Mouse (Mus musculus) kidney, adult 18-20 months (tissue): ENCODE measurements around the gene Agbl4.
A peak's percentile ranks its signal among the peaks of the same experiment; 100 is the strongest.

Source experiments
- DNase-seq: peaks from one replicate; pipeline ENCODE4 v3.0.0; 2021

Agbl4 gene

DNA sequence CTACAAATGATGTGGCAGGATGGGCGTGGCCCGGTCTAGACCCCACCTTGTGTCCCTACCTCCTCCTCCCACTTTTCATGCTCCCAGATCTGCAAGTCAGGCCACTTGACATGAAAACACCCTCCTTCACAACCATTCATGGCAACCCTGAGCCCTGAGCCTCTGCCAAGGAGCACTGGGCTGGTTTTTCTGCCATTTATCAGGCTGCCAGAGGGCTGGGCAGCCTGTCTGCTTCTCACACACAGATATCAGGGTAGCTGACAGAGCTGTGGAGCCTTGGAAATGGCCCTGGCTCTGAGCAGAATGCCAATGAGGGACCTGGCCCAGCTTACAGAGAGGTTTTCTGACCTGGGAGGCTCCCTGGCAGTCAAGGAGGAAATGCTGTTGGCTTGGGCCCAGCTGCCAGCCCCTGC is 1199.8 kb downstream of the Agbl4 start:
- no peak for DNase-seq

DNA sequence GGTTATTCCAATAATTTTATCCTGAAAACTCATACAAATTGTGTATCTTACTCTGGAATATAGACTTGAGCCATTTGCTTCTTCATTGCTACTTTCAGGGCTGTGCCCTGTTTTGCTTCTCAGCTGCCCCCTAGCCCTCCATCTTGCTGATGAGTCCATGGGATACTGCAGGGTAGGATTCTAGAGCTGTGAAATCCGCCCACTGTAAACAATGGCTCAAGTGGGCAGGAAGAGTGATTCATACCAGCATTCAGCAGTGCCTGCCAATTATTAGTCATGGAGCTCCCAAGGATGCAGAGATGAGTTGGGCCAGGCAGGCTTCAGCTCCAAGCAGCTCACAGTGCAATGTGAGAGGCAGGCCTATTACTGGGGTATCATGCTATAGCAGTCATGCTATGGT is 1200.5 kb downstream of the Agbl4 start:
- DNase-seq = no peak

DNA sequence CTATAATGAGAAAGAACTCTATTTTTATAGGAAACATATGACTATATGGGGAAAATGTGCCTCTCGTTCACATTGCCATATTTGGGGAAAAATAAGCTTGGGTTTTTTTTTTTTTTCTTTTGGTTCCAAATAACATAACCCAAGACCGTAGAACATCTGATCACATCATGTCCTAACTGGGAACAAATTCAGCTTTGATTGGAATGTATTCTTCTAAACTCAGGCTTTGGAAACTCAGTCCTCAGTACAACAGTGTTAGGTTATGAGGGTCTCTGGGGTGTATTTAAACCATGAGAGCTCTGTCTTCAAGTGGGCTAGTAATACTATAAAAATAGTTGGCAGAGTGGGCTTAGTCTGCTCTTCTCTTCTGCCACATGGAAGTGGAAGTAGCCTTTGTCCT is 1205.7 kb downstream of the Agbl4 start:
- DNase-seq = no peak

DNA sequence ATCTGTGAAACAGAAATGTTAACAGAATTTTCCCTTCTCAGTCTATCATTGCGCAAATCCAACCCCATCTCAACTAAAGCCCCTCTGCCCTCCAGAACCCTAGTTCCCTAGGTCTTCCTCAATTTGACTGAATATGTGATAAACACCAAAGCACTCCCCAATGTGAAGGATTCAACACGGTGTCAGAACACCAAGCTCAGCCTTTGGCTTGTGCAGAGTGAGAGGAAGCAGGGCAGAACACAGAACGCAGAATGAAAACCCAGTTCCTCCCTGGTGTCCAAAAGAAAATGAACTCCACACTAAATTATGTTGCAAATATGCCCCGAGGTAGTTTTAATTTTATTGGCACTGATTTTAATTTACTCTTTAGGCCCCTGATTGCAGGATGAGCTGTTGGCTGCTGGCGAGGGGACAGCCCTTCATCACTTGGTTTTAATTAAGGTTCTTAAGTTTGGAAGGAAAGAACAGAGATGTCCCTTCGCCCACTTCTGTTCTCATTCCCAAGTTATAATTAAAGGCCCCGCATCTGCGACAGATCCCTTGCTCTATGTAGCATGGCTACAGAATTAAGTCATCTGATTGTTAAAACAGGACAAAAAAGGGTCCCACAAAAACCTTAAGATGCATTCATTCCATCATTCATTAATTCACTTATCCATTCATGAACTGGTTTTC is 1210.5 kb downstream of the Agbl4 start:
- no peak for DNase-seq

DNA sequence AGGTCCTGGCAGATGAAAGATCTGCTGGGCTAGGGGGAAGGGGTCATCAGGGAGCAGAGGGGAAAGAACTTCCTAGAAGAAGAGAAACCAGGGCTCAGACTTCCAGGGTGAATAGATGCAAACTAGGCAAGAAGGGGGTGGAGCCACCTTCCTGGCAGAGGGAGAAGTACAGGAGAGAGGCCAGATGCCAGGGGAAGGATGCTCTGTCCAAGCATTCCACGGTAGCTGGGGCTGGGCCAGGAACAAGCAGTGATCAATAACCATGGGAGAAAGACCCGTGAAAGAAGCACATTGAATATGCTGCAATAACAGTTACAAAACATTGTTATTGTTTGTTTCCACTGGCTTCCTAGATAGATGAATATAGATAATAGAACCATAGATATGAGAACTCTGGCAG is 1224.4 kb downstream of the Agbl4 start:
- no peak for DNase-seq

DNA sequence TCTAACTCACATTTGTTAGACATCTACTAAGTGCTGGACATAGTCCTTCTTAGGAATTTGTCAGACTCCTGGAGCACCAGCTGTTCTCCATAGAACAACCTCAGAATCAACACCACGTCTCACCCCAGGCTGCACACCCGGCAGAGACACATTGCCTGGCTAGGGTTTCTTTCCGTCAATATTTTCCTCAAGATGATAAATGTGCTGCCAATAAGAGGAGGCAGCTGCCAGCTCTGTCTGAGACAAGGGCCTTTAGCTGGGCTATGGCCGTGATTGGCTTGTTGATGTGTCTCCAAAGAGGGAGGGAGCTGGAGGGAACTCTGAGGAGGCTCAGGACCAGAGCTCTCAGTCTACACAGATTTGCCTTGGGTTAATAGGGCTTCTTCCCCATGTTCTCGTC is 1227.5 kb downstream of the Agbl4 start:
- DNase-seq = no peak

DNA sequence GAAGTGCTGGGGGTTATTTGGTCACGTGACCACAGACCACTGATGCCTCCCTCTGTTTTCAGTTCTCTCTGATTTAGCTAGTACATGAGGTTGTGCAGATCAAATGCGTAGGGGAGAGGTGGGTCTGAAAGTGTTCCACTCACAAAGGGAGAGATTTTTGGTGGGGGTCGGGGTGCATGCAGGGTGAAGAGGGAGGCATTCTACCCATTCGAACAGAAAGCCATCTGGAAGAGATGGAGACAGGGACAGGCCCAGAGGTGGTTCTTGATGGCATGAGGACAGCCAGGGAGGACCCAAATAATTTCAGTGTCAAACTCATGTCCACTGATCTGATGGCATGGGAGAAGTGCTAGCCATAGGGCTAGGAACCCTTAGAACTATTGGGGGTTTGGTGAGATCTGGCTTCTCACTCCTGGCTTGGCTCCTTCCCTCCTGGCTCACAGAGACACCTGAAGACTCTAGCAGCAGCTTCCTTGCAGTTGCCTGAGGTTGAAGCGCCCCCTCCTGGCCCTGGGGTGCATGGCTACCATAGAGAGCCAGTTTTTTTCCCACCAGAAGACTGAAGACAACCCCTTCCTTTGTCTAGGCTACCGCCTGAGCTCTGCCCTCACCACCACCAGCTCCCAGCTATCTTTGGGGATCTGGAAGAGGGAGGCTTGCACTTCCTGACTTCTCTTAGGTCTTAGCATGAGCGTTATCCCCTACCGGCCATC is 1228.8 kb downstream of the Agbl4 start:
- peak; percentile 70 for DNase-seq

DNA sequence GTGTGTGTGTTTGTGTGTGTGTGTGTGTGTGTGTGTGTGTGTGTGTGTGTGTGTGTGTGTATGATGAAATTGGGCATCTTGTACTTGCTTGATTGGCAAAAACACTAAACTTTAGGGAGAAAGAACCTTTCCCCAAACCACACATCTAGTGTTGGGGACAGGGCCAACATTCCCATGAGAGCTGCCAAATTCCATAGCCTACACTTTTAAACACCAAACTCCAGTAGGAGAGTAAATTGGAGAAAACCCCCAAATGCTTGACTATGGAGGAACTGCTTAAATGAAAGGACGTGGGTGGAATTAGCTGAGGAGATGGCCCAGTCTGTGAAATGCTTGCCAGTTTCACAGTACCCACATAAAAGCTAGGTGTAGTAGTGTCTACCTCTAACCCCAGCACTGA is 1235.2 kb downstream of the Agbl4 start:
- no peak for DNase-seq

DNA sequence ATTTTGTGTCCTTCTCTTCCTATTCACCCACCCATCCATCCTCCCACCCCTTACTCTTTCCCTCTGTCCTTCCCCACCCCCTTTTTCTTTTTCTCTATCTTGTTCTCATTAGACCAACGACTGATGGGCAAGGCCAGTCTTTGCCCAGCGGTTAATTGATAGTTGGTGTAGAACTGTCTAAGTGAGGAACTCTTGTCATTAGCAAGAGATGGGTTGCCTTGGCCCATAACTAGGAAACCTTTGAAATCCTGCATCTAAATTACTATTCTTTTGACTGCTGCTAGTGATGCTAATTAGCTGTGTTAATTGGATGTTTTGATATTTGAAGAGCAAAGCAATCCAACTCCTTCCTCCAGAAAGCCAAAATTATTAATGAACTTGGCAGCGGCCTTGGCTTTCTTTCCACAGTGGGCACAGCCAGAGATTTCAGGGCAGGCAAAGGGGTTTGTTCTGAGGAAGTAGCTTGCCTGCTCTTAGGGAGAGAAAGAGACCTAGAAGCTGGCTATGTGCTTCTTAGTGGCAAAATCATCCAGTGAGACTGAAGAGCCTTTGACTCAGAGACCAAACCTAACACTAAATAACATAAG is 1238.2 kb downstream of the Agbl4 start:
- no peak for DNase-seq

DNA sequence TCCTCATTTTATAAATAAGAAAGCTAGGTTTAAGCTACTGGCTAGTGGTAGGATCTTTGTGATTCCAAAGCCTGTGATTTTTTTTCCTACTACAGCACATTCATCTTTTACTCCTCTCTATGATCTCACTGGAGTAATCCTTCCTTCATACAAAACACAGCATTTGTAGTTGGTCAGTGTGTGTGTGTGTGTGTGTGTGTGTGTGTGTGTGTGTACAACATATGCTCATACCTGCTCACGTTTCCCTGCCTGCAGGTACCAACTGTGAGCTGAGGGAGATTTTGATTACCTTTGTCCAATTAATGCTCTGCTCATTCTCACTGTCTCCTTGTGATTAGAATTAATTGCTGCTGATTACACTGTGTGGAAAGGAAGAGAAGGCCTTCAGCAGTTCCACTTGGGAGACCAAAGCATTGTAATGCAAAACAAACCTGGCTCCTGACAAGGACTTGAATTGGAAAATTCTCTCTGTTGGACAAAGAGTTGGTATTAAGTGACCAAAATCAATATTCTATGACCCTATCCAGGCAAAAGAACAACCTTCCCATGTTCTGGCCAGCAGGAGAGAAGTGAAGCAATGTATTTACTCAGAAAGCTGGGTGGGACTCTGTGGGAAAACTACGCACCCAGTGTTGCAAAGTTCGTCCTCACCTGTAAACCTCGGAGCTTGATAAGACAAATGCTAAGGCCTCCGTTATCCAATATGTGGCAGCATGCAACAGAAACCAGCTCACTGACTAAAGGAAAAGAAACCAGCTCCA is 1241.7 kb downstream of the Agbl4 start:
- no peak for DNase-seq

DNA sequence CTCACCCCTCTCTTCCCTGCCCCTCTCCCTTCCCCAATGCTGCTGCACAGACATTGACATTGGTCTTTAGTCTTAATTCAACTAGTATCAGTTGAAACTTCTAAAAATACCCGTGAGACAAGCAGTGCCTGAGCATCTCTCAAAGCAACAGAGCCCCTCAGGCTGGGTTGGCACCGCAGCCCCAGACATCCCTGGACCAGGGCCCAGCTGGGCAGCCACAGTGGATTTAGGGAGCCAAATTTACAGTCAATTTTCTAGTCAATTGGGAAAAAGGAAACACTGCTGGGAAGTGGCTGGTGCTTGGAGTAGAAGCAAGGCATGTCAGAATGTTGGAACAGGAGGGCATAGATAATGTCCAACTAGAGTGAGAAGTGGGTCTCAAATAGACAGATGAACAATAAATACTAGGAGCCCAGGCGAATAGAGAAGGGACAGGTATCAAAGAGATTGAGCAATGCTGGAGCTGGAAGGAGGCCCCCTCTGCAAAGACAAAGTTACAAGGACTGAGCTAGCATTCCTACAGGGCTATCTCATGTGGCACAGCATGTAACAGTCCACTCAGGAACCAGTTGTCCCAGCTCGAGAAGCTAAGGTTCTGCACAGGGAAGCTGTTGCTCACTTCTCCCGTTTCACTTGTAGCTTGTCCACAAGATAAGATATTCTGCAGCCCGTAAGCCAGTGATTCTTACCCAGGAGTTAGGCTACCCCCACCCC is 1247.8 kb downstream of the Agbl4 start:
- no peak for DNase-seq

DNA sequence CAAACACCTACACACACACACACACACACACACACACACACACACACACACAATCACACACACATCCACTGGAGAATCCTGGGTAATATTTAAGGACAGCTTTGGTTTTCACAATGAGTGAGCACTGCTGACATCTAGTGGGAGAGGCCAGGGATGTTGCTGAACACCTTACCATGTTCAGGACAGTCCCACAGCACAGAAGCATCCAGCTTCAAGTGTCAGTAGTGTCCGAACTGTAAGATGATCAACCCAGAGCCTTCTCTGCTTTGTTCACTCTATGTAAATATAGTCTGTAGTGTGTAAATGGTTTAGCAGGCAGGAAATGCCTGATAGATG is 1248.3 kb downstream of the Agbl4 start:
- no peak for DNase-seq

DNA sequence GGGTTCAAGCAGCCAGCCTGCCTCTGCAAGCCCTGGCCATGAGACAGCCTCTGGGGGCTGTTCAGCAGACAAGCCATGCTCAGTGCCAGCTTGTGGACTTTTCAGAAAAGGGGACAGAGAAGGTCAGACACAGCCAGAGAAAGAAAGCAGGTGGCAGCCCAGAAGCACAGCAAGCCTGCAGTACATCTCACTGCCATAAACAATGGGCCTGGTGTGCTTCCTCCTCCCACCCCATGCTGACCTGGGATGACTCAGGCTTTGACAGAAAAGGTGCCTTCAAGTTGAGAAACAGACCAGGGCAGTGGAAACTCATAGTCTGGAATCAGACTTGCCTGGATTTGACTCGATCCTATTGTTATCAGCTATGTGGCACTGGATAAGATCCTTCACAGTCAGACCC is 1256.0 kb downstream of the Agbl4 start:
- DNase-seq = no peak

DNA sequence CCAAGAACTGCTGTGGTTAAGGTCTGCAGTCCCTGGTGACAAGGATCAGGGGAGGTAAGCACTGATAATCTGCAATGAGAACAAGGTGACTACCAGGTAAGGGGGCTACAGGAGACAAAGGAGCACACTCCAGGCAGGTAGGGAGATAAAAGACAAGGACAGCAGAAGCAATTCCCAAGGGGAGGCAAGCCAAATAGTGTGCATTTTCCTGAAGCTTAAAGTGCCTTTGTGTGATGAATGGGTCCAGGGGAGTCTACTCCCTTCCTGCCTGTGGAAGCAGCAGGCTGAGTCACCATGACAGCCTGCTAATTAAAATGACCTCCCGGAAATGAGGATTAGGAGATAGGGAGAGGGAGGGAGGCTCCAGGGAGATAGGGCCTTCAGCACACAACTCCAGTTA is 1266.3 kb downstream of the Agbl4 start:
- no peak for DNase-seq

DNA sequence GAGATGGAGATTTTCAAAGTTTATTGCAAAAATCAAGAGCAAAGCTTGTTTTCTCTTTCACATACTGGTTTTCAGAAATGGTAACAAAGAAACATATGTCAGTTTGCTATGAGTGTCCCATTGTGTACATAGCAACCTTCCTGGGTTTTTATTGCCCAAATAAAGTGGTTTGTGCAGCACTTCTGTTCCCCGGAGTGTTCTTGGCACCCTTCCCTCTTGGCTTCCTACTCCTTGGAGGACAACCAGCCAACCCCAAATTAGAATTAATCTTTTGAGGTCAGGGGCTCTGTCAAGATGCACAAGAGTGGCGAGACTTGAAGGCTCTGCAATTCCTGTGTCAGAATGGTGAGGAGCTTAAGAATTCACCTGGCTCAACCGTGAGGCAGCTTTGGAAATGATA is 1266.7 kb downstream of the Agbl4 start:
- DNase-seq = no peak

DNA sequence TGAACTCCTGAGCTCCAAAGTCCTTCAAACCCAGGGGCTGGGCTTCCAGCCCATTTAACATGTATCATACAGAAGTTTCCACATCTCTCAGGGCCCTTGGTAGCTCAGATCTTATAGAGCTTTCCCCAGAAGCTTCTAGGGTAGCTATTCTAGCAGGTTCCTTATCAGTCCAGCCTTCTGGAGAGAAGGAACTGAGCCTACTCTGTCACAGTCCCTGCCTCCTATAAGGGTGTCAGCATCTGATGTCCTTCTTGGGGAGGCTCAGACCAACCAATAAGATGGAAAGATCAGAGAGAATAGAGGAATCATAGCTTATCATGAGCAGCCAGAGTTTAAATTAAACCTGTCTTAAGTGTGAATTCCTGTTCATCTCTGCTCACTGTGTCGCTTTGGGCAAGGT is 1269.3 kb downstream of the Agbl4 start:
- no peak for DNase-seq

DNA sequence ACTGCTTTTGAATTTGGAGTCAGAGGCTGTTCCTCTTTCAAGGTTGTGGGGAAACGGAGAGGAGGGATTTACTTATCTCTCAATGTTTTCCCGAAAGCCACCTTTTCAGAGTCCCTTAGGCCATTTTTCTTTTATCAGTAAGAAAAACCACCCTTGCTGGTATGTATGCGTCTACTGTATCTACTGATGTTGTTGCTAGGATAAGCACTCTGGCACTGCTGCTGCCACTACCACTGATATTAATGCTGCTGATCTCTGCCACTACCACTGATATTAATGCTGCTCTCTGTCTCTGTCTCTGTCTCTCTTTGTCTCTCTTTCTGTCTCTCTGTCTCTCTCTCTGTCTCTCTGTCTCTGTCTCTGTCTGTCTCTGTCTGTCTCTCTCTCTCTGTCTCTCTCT is 1271.9 kb downstream of the Agbl4 start:
- no peak for DNase-seq

DNA sequence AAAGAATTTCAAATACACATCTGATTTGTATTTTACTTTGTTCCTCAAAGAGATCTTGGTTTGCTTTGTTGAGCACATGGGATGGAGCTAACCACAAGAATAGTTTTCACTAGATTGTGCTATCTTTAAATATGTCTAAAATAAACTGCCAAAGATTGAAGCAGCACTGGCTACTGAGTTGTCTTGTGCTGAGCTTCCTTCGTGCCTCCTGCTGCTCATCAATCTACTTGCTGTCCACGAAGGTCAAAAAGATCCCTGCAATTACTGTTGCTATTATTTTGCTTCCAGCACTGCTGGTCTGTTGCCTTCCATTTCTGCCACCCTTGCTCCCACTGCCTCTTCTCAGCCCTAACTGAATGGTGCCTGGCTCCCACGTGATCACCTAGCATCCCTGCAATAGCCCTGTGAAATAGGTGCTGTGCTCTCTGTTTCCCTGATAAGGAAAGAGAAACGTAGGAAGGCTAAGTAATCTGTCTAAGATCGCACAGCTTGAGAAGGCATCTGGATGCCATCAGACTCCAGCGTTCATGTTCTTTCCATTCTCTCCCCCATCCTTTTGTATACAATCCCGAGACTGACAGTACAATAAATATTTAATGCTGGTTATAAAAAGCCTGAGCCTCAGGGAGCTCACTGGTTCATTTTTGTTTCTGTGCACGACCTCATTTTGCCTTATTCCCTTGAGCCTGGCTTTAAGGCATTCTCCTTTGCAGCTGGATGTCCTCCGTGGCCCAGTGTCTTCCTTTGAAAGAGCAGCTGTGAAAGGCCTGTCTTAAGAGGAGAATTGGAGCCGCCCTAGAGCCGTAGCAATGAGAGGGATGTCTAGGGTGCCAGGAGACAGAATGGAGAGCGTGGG is 1273.3 kb downstream of the Agbl4 start:
- no peak for DNase-seq

DNA sequence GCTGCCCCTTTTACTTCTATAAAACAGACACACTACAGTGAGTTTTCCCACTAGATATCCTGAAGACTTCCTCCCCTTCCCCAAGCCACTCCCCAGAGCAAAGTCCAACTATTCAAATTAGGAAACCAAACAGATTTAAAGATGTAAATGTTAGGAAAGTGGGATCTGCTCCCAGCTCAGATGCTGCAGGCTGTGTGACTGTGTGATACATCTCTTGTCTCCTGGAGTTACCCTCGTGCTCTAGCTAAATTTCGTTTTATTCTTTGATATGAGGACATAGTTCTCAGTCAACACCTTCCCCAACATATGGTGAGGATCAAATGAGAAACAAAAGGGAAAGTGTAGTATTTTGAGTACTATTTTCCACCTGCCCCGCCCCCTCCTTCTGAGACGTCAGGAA is 1274.0 kb downstream of the Agbl4 start:
- DNase-seq = no peak

DNA sequence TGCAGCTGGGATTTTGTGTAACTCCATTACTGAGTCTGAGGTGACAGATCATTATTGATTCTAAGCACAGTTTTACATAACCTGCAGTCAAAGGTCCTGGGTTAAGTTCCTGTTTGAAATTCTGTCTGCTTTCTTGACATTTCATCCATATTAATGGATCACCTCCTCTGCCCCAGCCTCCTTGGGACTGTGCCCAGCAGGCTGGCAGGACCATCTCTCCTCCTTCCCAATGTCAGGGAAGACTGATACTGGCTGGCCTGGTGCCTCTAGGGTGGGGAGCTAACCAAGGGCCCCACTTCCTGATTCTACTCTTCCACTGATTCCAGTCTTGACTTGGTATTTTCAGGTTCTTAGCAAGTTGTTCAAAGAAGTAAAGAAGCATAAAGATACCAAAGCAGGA is 1276.4 kb downstream of the Agbl4 start:
- DNase-seq = no peak

DNA sequence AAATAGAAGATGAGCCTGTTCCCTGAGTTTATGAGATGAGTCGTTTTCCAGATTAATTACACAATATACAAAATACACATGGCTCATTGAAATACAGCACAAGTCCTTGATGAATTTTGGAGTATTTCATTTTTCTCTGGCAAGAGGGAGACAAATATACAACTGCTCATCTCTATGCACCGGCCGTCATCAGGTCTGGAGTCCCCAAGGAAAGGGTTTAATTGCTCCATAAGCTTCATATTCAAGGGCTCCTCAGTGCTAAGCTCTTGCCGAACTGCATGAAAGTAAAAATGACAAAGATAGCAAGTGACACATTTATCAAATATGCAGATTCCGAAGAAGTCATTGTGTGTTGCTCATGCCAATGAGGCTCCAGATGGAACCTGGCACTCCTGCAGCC is 1284.5 kb downstream of the Agbl4 start:
- no peak for DNase-seq

DNA sequence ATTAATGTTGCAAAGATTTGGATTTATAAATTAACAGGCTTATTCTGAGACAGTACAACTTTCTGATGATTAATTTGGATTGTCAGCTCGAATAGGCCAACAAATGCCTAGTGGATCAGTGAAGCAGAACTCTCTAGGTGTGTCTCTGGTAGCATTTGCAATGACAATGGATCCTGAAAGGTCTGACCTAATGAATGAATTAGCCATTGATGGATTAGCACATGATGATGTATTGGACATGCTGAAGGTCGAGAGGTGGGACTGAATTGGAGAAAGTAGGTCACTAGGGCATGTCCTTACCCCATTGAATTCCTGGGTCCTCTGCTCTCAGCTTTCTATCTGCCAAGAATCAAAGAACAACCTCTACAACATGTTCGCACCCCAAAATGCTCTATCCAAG is 1285.3 kb downstream of the Agbl4 start:
- DNase-seq = no peak
